Mouse (Mus musculus) midbrain, embryonic 11.5 days (tissue): ENCODE results near the gene Plpp1. TPM values are rescaled to one million over a fixed set of nuclear protein-coding genes. Genes with fewer than 3 reads are reported as not detected.

ENCODE experiments used
- ATAC-seq: fragments of 200-750 bp; cut with Nextera tagmentation; 2 replicates; pipeline ENCODE4 v1.8.0; 2017; ENCODE audit warnings: moderate TSS enrichment, moderate library complexity; ENCODE audit not compliant: low FRiP score
- DNase-seq: peaks from one replicate; pipeline ENCODE4 v3.0.0; 2015; ENCODE audit warnings: low spot score; ENCODE audit errors: missing footprints
- H3K27ac ChIP-seq: fragments of 300-500 bp; sonication (generic); 2 replicates; pipeline ENCODE4 v1.5.1; 2014; ENCODE audit warnings: low read depth, low read length
- H3K27me3 ChIP-seq: fragments of 300-500 bp; sonication (generic); 2 replicates; pipeline ENCODE4 v1.6.1; 2014; ENCODE audit warnings: mild to moderate bottlenecking, low read length, moderate library complexity, mixed read lengths; ENCODE audit not compliant: control insufficient read depth, insufficient read depth
- H3K36me3 ChIP-seq: fragments of 300-500 bp; sonication (generic); 2 replicates; pipeline ENCODE4 v1.6.1; 2014; ENCODE audit warnings: mild to moderate bottlenecking, low read length, moderate library complexity, mixed read lengths; ENCODE audit not compliant: control insufficient read depth, insufficient read depth
- H3K4me1 ChIP-seq: fragments of 300-500 bp; sonication (generic); 2 replicates; pipeline ENCODE4 v1.6.1; 2014; ENCODE audit warnings: low read length; ENCODE audit not compliant: control insufficient read depth, insufficient read depth
- H3K4me2 ChIP-seq: fragments of 300-500 bp; sonication (generic); 2 replicates; pipeline ENCODE4 v1.6.1; 2014; ENCODE audit warnings: mild to moderate bottlenecking, moderate library complexity
- H3K4me3 ChIP-seq: fragments of 300-500 bp; sonication (generic); 2 replicates; pipeline ENCODE4 v1.5.1; 2014; ENCODE audit warnings: low read depth, low read length
- H3K9ac ChIP-seq: fragments of 300-500 bp; sonication (generic); 2 replicates; pipeline ENCODE4 v1.6.1; 2014; ENCODE audit warnings: low read length
- H3K9me3 ChIP-seq: fragments of 300-500 bp; sonication (generic); 2 replicates; pipeline ENCODE4 v1.6.1; 2016; ENCODE audit warnings: low read length; ENCODE audit not compliant: control insufficient read depth
- WGBS: fragments of 180-500 bp; shearing (Covaris S2); extraction: QIAGEN DNeasy Blood & Tissue Kit; methylation state at CpG from one replicate; pipeline ENCODE4 v1.1.7; 2014; 5-methylcytosine and 5-hydroxymethylcytosine counted together
- polyA plus RNA-seq: library from polyadenylated mRNA; unstranded; fragments of >200 nt; fragmentation: Nextera tagmentation; extraction: Ambion mirVana; gene quantifications from 2 replicates; pipeline ENCODE4 v1.2.1, GENCODE M21; 2014

Gene Plpp1
- polyA plus RNA-seq, 1 experiment from 2014 or later = 19.1 TPM

GRCm38 (mm10) chr13:112837621-112838155, 37.1 kb downstream of the Plpp1 start:
- no peaks in the 10 kb centered on the region for H3K36me3 ChIP-seq
- H3K27ac ChIP-seq = no peak overlapping the region
- H3K4me1 ChIP-seq = no peaks in the 10 kb centered on the region
- H3K9ac ChIP-seq = no peak overlapping the region
- no peak for ATAC-seq
- H3K4me3 ChIP-seq = no peak overlapping the region
- H3K9me3 ChIP-seq = no peaks in the 10 kb centered on the region
- 91% methylated on average over 9 of the region's 9 CpGs for WGBS
- no peak overlapping the region for H3K4me2 ChIP-seq
- no peak for DNase-seq
- H3K27me3 ChIP-seq = no peaks in the 10 kb centered on the region

- no peak overlapping the region for H3K4me3 ChIP-seq
- ATAC-seq (no peak), DNase-seq (no peak)
- H3K9ac ChIP-seq = no peak overlapping the region
- H3K4me2 ChIP-seq = no peak overlapping the region
- H3K4me1 ChIP-seq = no peaks in the 10 kb centered on the region
- no peaks in the 10 kb centered on the region for H3K36me3 ChIP-seq
- no peak overlapping the region for H3K27ac ChIP-seq
- WGBS = 97% methylated on average over 6 of the region's 6 CpGs
- no peaks in the 10 kb centered on the region for H3K27me3 ChIP-seq
- H3K9me3 ChIP-seq = no peaks in the 10 kb centered on the region
Measured at GRCm38 (mm10) chr13:112838562-112839232, 38.1 kb downstream of the Plpp1 start.

- H3K4me1 ChIP-seq = no peaks in the 10 kb centered on the region
- no peak overlapping the region for H3K9ac ChIP-seq
- WGBS = 85% methylated on average over 16 of the region's 16 CpGs
Measured at GRCm38 (mm10) chr13:112840241-112841087, 39.9 kb downstream of the Plpp1 start.

GRCm38 (mm10) chr13:112845931-112846330, 45.3 kb downstream of the Plpp1 start:
- no peaks in the 10 kb centered on the region for H3K36me3 ChIP-seq
- 93% methylated on average over 3 of the region's 3 CpGs for whole genome bisulfite sequencing
- no peaks in the 10 kb centered on the region for H3K9me3 ChIP-seq
- H3K4me3 ChIP-seq = no peak overlapping the region
- DNase-seq = no peak
- H3K27ac ChIP-seq = no peak overlapping the region
- no peaks in the 10 kb centered on the region for H3K27me3 ChIP-seq
- H3K4me1 ChIP-seq = no peaks in the 10 kb centered on the region
- no peak overlapping the region for H3K9ac ChIP-seq
- ATAC-seq = no peak
- H3K4me2 ChIP-seq = no peak overlapping the region

More at GRCm38 (mm10) chr13:112840241-112841087, 39.9 kb downstream of the Plpp1 start:
- Histone ChIP-seq H3K27ac (no peak overlapping the region), H3K4me2 (no peak overlapping the region), H3K4me3 (no peak overlapping the region), H3K9me3 (no peaks in the 10 kb centered on the region), H3K27me3 (no peaks in the 10 kb centered on the region), H3K36me3 (no peaks in the 10 kb centered on the region)
- DNase-seq (no peak), ATAC-seq (no peak)

- peak; percentile 87 for DNase-seq
- 48% methylated on average over 17 of the region's 17 CpGs for WGBS
- no peak overlapping the region for H3K9ac ChIP-seq
Measured at GRCm38 (mm10) chr13:112853710-112854316, 53.2 kb downstream of the Plpp1 start.

GRCm38 (mm10) chr13:112854402-112854801, 53.8 kb downstream of the Plpp1 start:
- Histone ChIP-seq H3K27ac (no peak overlapping the region), H3K4me2 (no peak overlapping the region), H3K4me3 (no peak overlapping the region), H3K36me3 (no peaks in the 10 kb centered on the region), H3K9me3 (no peaks in the 10 kb centered on the region), H3K4me1 (peaks cover 2% of the 10 kb centered on the region; the same call in 1 of the 2 replicates), H3K27me3 (no peaks in the 10 kb centered on the region), H3K9ac (no peak overlapping the region)
- ATAC-seq (no peak), DNase-seq (peak; percentile 49)
- WGBS = 70% methylated on average over 6 of the region's 6 CpGs

More at GRCm38 (mm10) chr13:112853710-112854316, 53.2 kb downstream of the Plpp1 start:
- no peak overlapping the region for H3K27ac ChIP-seq
- no peak overlapping the region for H3K4me3 ChIP-seq
- H3K36me3 ChIP-seq = no peaks in the 10 kb centered on the region
- H3K9me3 ChIP-seq = no peaks in the 10 kb centered on the region
- H3K27me3 ChIP-seq = no peaks in the 10 kb centered on the region
- no peak overlapping the region for H3K4me2 ChIP-seq
- no peak for ATAC-seq
- peaks cover 2% of the 10 kb centered on the region; the same call in 1 of the 2 replicates for H3K4me1 ChIP-seq

- Histone ChIP-seq H3K4me3 (no peak overlapping the region), H3K4me1 (peaks cover 2% of the 10 kb centered on the region; the same call in 1 of the 2 replicates), H3K9ac (no peak overlapping the region), H3K4me2 (no peak overlapping the region), H3K9me3 (no peaks in the 10 kb centered on the region), H3K27ac (no peak overlapping the region), H3K27me3 (no peaks in the 10 kb centered on the region), H3K36me3 (no peaks in the 10 kb centered on the region)
- no peak for ATAC-seq
- DNase-seq = peak; percentile 73
- WGBS = 80% methylated on average over 7 of the region's 7 CpGs
Measured at GRCm38 (mm10) chr13:112857921-112858320, 57.3 kb downstream of the Plpp1 start.

GRCm38 (mm10) chr13:112859574-112860134, 59.1 kb downstream of the Plpp1 start:
- Histone ChIP-seq H3K4me3 (no peak overlapping the region), H3K9me3 (no peaks in the 10 kb centered on the region), H3K4me1 (no peaks in the 10 kb centered on the region), H3K27ac (no peak overlapping the region), H3K36me3 (peaks cover 3% of the 10 kb centered on the region; the same call in 1 of the 2 replicates), H3K27me3 (no peaks in the 10 kb centered on the region), H3K4me2 (no peak overlapping the region), H3K9ac (no peak overlapping the region)
- WGBS = 95% methylated on average over 21 of the region's 21 CpGs
- peak; percentile 44 for DNase-seq
- no peak for ATAC-seq
